Mouse (Mus musculus) E14TG2a.4 (cell line): ENCODE measurements around the gene Nup98.

ENCODE experiments used
- H3K27me3 ChIP-seq: 2 replicates; pipeline ENCODE4 v1.6.1; 2014; ENCODE audit warnings: low read length, control low read depth; ENCODE audit not compliant: insufficient read depth
- H3K36me3 ChIP-seq: 2 replicates; pipeline ENCODE4 v1.6.1; 2014; ENCODE audit warnings: low read length, control low read depth; ENCODE audit not compliant: insufficient read depth
- H3K4me1 ChIP-seq: replicated peaks from 2 replicates; pipeline ENCODE4 v1.6.1; 2014; ENCODE audit warnings: low read depth, low read length, control low read depth
- H3K4me3 ChIP-seq: replicated peaks from 2 replicates; pipeline ENCODE4 v1.5.1; 2014; ENCODE audit warnings: mild to moderate bottlenecking, low read length
- H3K9me3 ChIP-seq: 2 replicates; pipeline ENCODE4 v1.6.1; 2014; ENCODE audit warnings: low read length, control low read depth
- CTCF ChIP-seq: conservative IDR thresholded peaks from 2 replicates; pipeline ENCODE4 v1.5.1; 2014; ENCODE audit warnings: low read length
- NANOG ChIP-seq: IDR thresholded peaks from 2 replicates; pipeline ENCODE4 v1.6.1; 2014; ENCODE audit warnings: borderline replicate concordance, low read length, mixed read lengths
- POU5F1 ChIP-seq: IDR thresholded peaks from 2 replicates; pipeline ENCODE4 v1.6.1; 2014; ENCODE audit warnings: low read length, borderline replicate concordance

The Nup98 gene

GRCm38 (mm10) chr7:102209756-102210721 lies at the start of gene Nup98, which contains the start of gene Pgap2:
TSS of gene Nup98 (minus strand) at chr7:102210176.
TSS of gene Pgap2 (plus strand) at chr7:102210208.
- Histone ChIP-seq H3K4me1 (peaks cover 49% of the 10 kb centered on the region), H3K36me3 (peaks cover 21% of the 10 kb centered on the region), H3K9me3 (no peaks in the 10 kb centered on the region), H3K27me3 (no peaks in the 10 kb centered on the region), H3K4me3 (peak within 1 kb of the TSS; percentile 93)
- no peak for TF ChIP-seq POU5F1
- no peak for TF ChIP-seq CTCF
- TF ChIP-seq NANOG, result no peak

- Histone ChIP-seq H3K36me3 (no peaks in the 10 kb centered on the region), H3K4me1 (no peaks in the 10 kb centered on the region), H3K27me3 (peaks cover 12% of the 10 kb centered on the region), H3K4me3 (no peak overlapping the region), H3K9me3 (no peaks in the 10 kb centered on the region)
- TF ChIP-seq CTCF, result no peak
- no peak for TF ChIP-seq POU5F1
- TF ChIP-seq NANOG, result no peak
Observed at GRCm38 (mm10) chr7:102258753-102259152, 48.8 kb upstream of the Nup98 start.

GRCm38 (mm10) chr7:102258189-102258588 lies 48.2 kb upstream of the Nup98 start:
- no peaks in the 10 kb centered on the region for H3K9me3 ChIP-seq
- no peaks in the 10 kb centered on the region for H3K36me3 ChIP-seq
- no peaks in the 10 kb centered on the region for H3K4me1 ChIP-seq
- TF ChIP-seq POU5F1 (no peak), CTCF (peak; percentile 69), NANOG (no peak)
- no peak overlapping the region for H3K4me3 ChIP-seq
- peaks cover 15% of the 10 kb centered on the region for H3K27me3 ChIP-seq

- Histone ChIP-seq H3K27me3 (peaks cover 18% of the 10 kb centered on the region), H3K4me1 (no peaks in the 10 kb centered on the region), H3K4me3 (no peak overlapping the region), H3K9me3 (no peaks in the 10 kb centered on the region), H3K36me3 (no peaks in the 10 kb centered on the region)
- TF ChIP-seq POU5F1 (no peak), NANOG (no peak), CTCF (no peak)
Observed at GRCm38 (mm10) chr7:102256636-102257035, 46.7 kb upstream of the Nup98 start.

- TF ChIP-seq CTCF (no peak), NANOG (no peak), POU5F1 (no peak)
- Histone ChIP-seq H3K27me3 (peaks cover 18% of the 10 kb centered on the region), H3K9me3 (no peaks in the 10 kb centered on the region)
Observed at GRCm38 (mm10) chr7:102255954-102256353, 46.0 kb upstream of the Nup98 start, which contains the start of gene Rhog. TSS of gene Rhog (minus strand) at chr7:102256054.

GRCm38 (mm10) chr7:102253631-102254030 lies 43.7 kb upstream of the Nup98 start:
- Histone ChIP-seq H3K36me3 (no peaks in the 10 kb centered on the region), H3K27me3 (peaks cover 26% of the 10 kb centered on the region), H3K4me1 (peaks cover 17% of the 10 kb centered on the region), H3K4me3 (no peak overlapping the region), H3K9me3 (no peaks in the 10 kb centered on the region)
- no peak for TF ChIP-seq NANOG
- TF ChIP-seq POU5F1, result no peak
- no peak for TF ChIP-seq CTCF

More at GRCm38 (mm10) chr7:102255954-102256353, 46.0 kb upstream of the Nup98 start, which contains the start of gene Rhog:
- H3K4me1 ChIP-seq, result peaks cover 7% of the 10 kb centered on the region
- no peaks in the 10 kb centered on the region for H3K36me3 ChIP-seq
- no peak within 1 kb of the TSS for H3K4me3 ChIP-seq

GRCm38 (mm10) chr7:102250631-102251214 lies 40.7 kb upstream of the Nup98 start:
- Histone ChIP-seq H3K9me3 (no peaks in the 10 kb centered on the region), H3K27me3 (peaks cover 35% of the 10 kb centered on the region), H3K4me3 (peak overlapping the region; percentile 92), H3K4me1 (peaks cover 46% of the 10 kb centered on the region), H3K36me3 (no peaks in the 10 kb centered on the region)
- TF ChIP-seq CTCF (peak; percentile 29), POU5F1 (no peak)

- Histone ChIP-seq H3K36me3 (no peaks in the 10 kb centered on the region), H3K4me1 (peaks cover 51% of the 10 kb centered on the region), H3K27me3 (peaks cover 33% of the 10 kb centered on the region), H3K4me3 (peak overlapping the region; percentile 92), H3K9me3 (no peaks in the 10 kb centered on the region)
- TF ChIP-seq NANOG (no peak), POU5F1 (no peak), CTCF (no peak)
Observed at GRCm38 (mm10) chr7:102249896-102250630, 40.1 kb upstream of the Nup98 start.
